Mouse (Mus musculus) limb, embryonic 11.5 days (tissue): Measurements from ENCODE around the gene Il17re. TPM values are rescaled to one million over a fixed set of nuclear protein-coding genes. Genes with fewer than 3 reads are reported as not detected.

Experiments
- ATAC-seq: fragments of 200-750 bp; cut with Nextera tagmentation; 2 replicates; pipeline ENCODE4 v1.8.0; 2017; ENCODE audit warnings: low read depth; ENCODE audit not compliant: insufficient number of reproducible peaks, low FRiP score, low TSS enrichment
- DNase-seq: peaks from one replicate; pipeline ENCODE4 v3.0.0-alpha.2; 2015; ENCODE audit warnings: low spot score
- H3K27ac ChIP-seq: fragments of 300-500 bp; sonication (generic); replicated peaks from 2 replicates; pipeline ENCODE4 v1.5.1; 2014; ENCODE audit warnings: low read depth, mild to moderate bottlenecking, low read length
- H3K27me3 ChIP-seq: fragments of 300-500 bp; sonication (generic); 2 replicates; pipeline ENCODE4 v1.6.1; 2014; ENCODE audit warnings: mild to moderate bottlenecking, low read length, mixed read lengths; ENCODE audit not compliant: control insufficient read depth, insufficient read depth
- H3K36me3 ChIP-seq: fragments of 300-500 bp; sonication (generic); 2 replicates; pipeline ENCODE4 v1.6.1; 2014; ENCODE audit warnings: mild to moderate bottlenecking, low read length, moderate library complexity, mixed read lengths; ENCODE audit not compliant: control insufficient read depth, insufficient read depth
- H3K4me1 ChIP-seq: fragments of 300-500 bp; sonication (generic); 2 replicates; pipeline ENCODE4 v1.6.1; 2014; ENCODE audit warnings: low read length, mixed read lengths; ENCODE audit not compliant: control insufficient read depth, insufficient read depth
- H3K4me2 ChIP-seq: fragments of 300-500 bp; sonication (generic); 2 replicates; pipeline ENCODE4 v1.6.1; 2014; ENCODE audit warnings: low read depth, mild to moderate bottlenecking, moderate library complexity; ENCODE audit not compliant: severe bottlenecking
- H3K4me3 ChIP-seq: fragments of 300-500 bp; sonication (generic); 2 replicates; pipeline ENCODE4 v1.5.1; 2014; ENCODE audit warnings: low read depth, low read length
- H3K9ac ChIP-seq: fragments of 300-500 bp; sonication (generic); 2 replicates; pipeline ENCODE4 v1.6.1; 2014; ENCODE audit warnings: mild to moderate bottlenecking, low read length
- H3K9me3 ChIP-seq: fragments of 300-500 bp; sonication (generic); 2 replicates; pipeline ENCODE4 v1.6.1; 2016; ENCODE audit warnings: low read length; ENCODE audit not compliant: control insufficient read depth
- WGBS: fragments of 180-500 bp; shearing (Covaris S2); extraction: QIAGEN DNeasy Blood & Tissue Kit; methylation state at CpG from one replicate; pipeline ENCODE4 v1.1.7; 2014; 5-methylcytosine and 5-hydroxymethylcytosine counted together
- polyA plus RNA-seq: library from polyadenylated mRNA; unstranded; fragments of >200 nt; fragmentation: Nextera tagmentation; extraction: Ambion mirVana; gene quantifications from 2 replicates; pipeline ENCODE4 v1.2.1, GENCODE M21; 2014

The Il17re gene
- polyA plus RNA-seq, 1 experiment from 2014 or later: 1.5 TPM

DNA sequence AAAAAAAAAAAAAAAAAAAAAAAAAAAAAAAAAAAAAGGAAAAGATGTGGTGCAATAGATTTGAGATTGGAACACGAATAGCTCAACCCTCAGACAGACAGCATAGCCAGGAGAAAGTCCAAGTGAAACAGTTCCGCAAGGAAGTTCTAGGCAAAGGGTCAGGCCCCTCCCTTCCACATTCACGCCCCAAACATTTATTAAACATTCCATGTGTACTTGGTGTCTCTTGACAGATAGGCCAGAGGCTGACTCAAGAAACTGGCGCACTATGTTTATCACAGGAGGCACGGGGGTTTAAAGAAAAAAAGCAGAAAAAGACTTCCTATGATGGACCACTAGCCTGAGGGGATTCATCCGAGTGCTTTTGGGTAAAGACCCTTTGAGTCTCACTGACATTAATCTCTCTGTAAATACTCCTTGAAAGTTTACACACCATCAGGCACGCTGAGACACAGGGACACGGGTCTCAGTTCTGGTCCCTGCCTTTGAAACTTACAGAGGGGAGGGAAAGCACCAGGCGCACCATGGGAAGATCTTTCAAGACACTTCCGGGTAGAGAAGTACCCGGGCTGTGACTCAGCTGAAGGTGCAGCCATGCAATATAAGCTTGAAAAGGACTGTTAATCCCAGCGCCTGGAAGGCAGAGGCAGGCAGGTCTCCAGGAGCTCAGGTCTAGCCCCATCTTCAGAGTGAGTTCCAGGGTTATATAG lies 19.4 kb upstream of the Il17re start:
- no peaks in the 10 kb centered on the region for H3K9me3 ChIP-seq
- no peak overlapping the region for H3K4me3 ChIP-seq
- H3K4me1 ChIP-seq: 0 out of 2 replicates have a peak, but pooled peaks cover 4% of the 10 kb centered on the region
- no peaks in the 10 kb centered on the region for H3K36me3 ChIP-seq
- WGBS: 58% methylated on average over 12 of the region's 12 CpGs
- no peak overlapping the region for H3K4me2 ChIP-seq
- ATAC-seq (no peak), DNase-seq (no peak)
- H3K27me3 ChIP-seq: no peaks in the 10 kb centered on the region
- no peak overlapping the region for H3K27ac ChIP-seq
- H3K9ac ChIP-seq: no peak overlapping the region

DNA sequence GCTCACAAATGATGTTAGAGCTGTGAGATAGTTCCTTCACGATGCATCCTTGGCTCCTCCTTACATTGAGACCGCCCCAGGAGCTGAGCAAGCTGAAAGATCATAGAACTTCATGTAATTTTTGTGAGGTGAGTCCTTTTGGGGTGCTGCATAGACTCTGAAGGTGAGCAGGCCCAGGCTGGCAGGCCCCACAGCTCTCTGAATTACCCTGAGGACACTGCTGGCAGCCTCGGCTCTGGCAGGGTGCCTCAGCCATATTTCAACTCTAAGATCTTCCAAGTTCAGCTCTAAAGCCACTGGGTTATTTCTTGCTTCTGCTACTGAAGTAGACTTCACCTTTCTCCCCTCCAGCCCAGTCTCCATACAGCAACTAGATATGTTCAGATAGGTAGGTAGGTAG lies 17.6 kb upstream of the Il17re start:
- 80% methylated on average over 3 of the region's 3 CpGs for WGBS
- Histone ChIP-seq H3K4me1 (0 out of 2 replicates have a peak, but pooled peaks cover 4% of the 10 kb centered on the region), H3K4me2 (no peak overlapping the region), H3K27ac (no peak overlapping the region), H3K4me3 (no peak overlapping the region), H3K27me3 (no peaks in the 10 kb centered on the region), H3K36me3 (no peaks in the 10 kb centered on the region), H3K9me3 (no peaks in the 10 kb centered on the region), H3K9ac (no peak overlapping the region)
- ATAC-seq (no peak), DNase-seq (no peak)

DNA sequence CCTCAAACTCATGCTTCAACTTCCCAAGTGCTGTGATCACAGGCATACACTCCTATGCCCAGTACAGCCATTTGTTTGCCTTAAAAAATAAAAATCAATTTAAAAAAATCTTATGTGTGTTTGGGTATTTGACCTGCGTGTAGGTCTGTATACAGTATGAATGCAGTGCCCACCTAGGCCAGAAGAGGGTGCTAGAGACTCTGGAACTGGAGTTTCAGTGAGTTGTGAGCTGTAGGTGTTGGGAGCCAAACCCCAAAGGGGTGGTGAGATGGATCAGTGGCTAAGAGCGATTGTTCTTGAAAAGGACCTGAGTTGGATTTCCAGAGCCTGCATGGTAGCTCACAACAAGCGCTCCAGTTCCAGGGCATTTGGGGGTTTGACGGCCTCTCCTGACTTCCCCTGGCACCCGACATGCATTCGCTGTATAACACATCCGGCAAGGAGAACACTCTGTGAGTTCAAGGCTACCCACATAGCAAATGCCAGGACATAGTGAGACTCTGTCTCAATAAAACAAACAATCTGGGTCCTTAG lies 17.1 kb upstream of the Il17re start:
- no peak overlapping the region for H3K9ac ChIP-seq
- 0 out of 2 replicates have a peak, but pooled peaks cover 4% of the 10 kb centered on the region for H3K4me1 ChIP-seq
- no peak overlapping the region for H3K4me3 ChIP-seq
- H3K9me3 ChIP-seq: no peaks in the 10 kb centered on the region
- 54% methylated on average over 7 of the region's 7 CpGs for WGBS
- H3K27me3 ChIP-seq: no peaks in the 10 kb centered on the region
- no peak overlapping the region for H3K27ac ChIP-seq
- ATAC-seq: no peak
- H3K36me3 ChIP-seq: no peaks in the 10 kb centered on the region
- no peak overlapping the region for H3K4me2 ChIP-seq
- DNase-seq: peak; percentile 87

DNA sequence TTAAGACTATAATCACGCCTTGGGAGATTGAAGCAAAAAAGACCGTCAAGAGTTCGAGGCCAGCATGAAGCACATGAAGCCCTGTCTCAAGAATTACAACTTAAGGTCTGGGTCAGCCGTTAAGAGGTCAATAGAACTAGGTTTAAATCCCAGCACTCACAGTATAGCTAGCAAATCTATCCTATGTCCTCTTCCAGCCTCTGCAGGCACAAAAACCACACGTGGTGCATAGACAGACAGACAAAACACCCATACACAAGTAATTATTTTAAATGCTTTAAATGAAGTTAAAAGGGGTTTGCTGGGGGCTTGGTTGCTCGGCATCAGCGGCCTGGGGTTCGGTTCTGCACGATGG lies 16.2 kb upstream of the Il17re start:
- peak overlapping the region; percentile 90 for H3K4me2 ChIP-seq
- WGBS: 42% methylated on average over 9 of the region's 9 CpGs
- 0 out of 2 replicates have a peak, but pooled peaks cover 4% of the 10 kb centered on the region for H3K4me1 ChIP-seq
- DNase-seq: no peak
- H3K36me3 ChIP-seq: no peaks in the 10 kb centered on the region
- peak overlapping the region; percentile 99 for H3K4me3 ChIP-seq
- 0 out of 2 replicates have a peak, but pooled peaks have one; percentile 12 for ATAC-seq
- no peaks in the 10 kb centered on the region for H3K9me3 ChIP-seq
- H3K27me3 ChIP-seq: no peaks in the 10 kb centered on the region
- H3K27ac ChIP-seq: no peak overlapping the region
- peak overlapping the region; percentile 94 for H3K9ac ChIP-seq

- ATAC-seq (peak; percentile 85), DNase-seq (peak; percentile 98)
- Histone ChIP-seq H3K4me1 (0 out of 2 replicates have a peak, but pooled peaks cover 4% of the 10 kb centered on the region), H3K27ac (no peak within 1 kb of the TSS), H3K4me2 (peak within 1 kb of the TSS; percentile 90), H3K9ac (peak within 1 kb of the TSS; percentile 94), H3K9me3 (no peaks in the 10 kb centered on the region), H3K27me3 (no peaks in the 10 kb centered on the region), H3K4me3 (peak within 1 kb of the TSS; percentile 99), H3K36me3 (peaks cover 5% of the 10 kb centered on the region)
- under 1% methylated on average over 45 of the region's 45 CpGs for WGBS
These were observed 15.7 kb upstream of the Il17re start, which contains the start of gene Jagn1 for GRCm38 (mm10) chr6:113442442-113443090. TSS of gene Jagn1 (plus strand) at chr6:113442569.

GRCm38 (mm10) chr6:113443091-113443490 lies 15.2 kb upstream of the Il17re start:
- H3K36me3 ChIP-seq: peaks cover 10% of the 10 kb centered on the region
- WGBS: 45% methylated on average over 12 of the region's 12 CpGs
- ATAC-seq: no peak; the same call in 1 of the 2 replicates
- H3K9ac ChIP-seq: peak overlapping the region; percentile 94
- H3K9me3 ChIP-seq: no peaks in the 10 kb centered on the region
- H3K27me3 ChIP-seq: no peaks in the 10 kb centered on the region
- 0 out of 2 replicates have a peak, but pooled peaks cover 4% of the 10 kb centered on the region for H3K4me1 ChIP-seq
- DNase-seq: no peak
- H3K27ac ChIP-seq: no peak overlapping the region
- H3K4me3 ChIP-seq: peak overlapping the region; percentile 99
- H3K4me2 ChIP-seq: peak overlapping the region; percentile 90

- H3K27ac ChIP-seq: no peak overlapping the region
- H3K4me1 ChIP-seq: 0 out of 2 replicates have a peak, but pooled peaks cover 4% of the 10 kb centered on the region
- 95% methylated on average over 7 of the region's 8 CpGs for WGBS
- H3K4me2 ChIP-seq: no peak overlapping the region
- H3K27me3 ChIP-seq: no peaks in the 10 kb centered on the region
- ATAC-seq: no peak
- no peak for DNase-seq
- H3K9ac ChIP-seq: no peak overlapping the region
- no peak overlapping the region for H3K4me3 ChIP-seq
- H3K9me3 ChIP-seq: no peaks in the 10 kb centered on the region
- H3K36me3 ChIP-seq: peaks cover 16% of the 10 kb centered on the region
These were observed 13.9 kb upstream of the Il17re start for GRCm38 (mm10) chr6:113444207-113444965.

DNA sequence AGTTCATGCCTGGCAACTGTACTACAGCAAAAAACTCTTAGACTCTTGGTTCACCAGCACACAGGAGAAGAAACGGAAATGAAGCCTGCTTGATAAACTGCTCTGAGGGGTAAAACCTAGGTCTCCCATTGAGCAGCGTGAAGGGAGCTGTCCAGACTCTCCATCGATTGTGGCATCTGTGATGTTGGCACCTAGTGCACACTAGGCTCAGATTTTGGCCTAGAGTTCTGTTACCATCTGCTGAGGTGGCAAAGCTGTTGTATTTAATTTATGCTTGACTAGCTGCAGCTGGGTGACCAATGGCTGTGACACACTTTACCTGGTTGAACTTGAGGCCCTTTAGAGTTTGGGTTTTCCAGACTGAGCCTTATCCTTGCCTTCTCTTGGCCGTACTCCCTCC lies 10.6 kb upstream of the Il17re start:
- peaks cover 16% of the 10 kb centered on the region for H3K36me3 ChIP-seq
- WGBS: 91% methylated on average over 4 of the region's 4 CpGs
- H3K4me2 ChIP-seq: no peak overlapping the region
- no peak overlapping the region for H3K4me3 ChIP-seq
- no peaks in the 10 kb centered on the region for H3K9me3 ChIP-seq
- no peak overlapping the region for H3K27ac ChIP-seq
- ATAC-seq (no peak), DNase-seq (no peak)
- H3K9ac ChIP-seq: no peak overlapping the region
- no peaks in the 10 kb centered on the region for H3K27me3 ChIP-seq
- H3K4me1 ChIP-seq: 0 out of 2 replicates have a peak, but pooled peaks cover 4% of the 10 kb centered on the region
